ENCODE assay signal across 21 mouse cellular contexts in the genomic region with DNA sequence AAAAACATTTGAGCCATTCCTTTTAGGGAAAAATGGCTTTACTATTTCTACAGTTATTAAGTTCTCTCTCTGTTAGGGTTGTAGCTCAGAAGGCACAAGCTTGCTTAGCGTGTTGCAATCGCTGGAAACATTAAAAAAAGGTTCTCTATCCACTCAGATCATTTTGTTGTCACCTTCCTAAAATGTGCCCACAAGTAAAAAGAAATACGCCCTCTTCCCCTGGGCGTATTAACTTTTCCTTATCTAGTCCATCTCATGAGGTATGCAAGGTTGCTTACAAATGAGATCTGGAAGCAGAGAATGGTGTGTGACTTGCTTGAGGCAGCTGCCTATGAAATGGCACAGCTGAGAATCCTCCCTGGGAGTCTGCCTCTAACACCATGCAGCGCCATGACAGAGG. TPM values are rescaled to one million over a fixed set of nuclear protein-coding genes. Genes with fewer than 3 reads are reported as not detected.
A peak's percentile ranks its signal among the peaks of the same experiment; 100 is the strongest.
DNase-seq lines count a peak whose midpoint lies in the region; ATAC-seq and TF ChIP-seq lines count a peak whose summit lies in the region.
"Had no signal": no experiment of that assay in that cellular context is flagged by ENCODE, and none has a peak within 500 bp of the region (broad histone marks: within the 10 kb centered on the region; RNA-seq: fewer than 3 reads in every experiment).

No protein-coding gene starts in this region.

- no peaks in the 10 kb centered on the region for H3K27me3 ChIP-seq in heart, postnatal 0 days (ENCODE audit: control insufficient read depth, insufficient read depth, low read length)
- H3K27me3 ChIP-seq in heart, adult 2 months (ENCODE audit: control insufficient read depth, insufficient read depth, low read length), result no peaks in the 10 kb centered on the region
- no peaks in the 10 kb centered on the region for H3K27me3 ChIP-seq in stomach, embryonic 15.5 days (replicated peaks)
- no peaks in the 10 kb centered on the region for H3K27me3 ChIP-seq in stomach, postnatal 0 days (ENCODE audit: control insufficient read depth, insufficient read depth, low read length)
- no peaks in the 10 kb centered on the region for H3K27me3 ChIP-seq in liver, embryonic 12.5 days (replicated peaks)
- H3K27me3 ChIP-seq in hindbrain, embryonic 12.5 days, result no peaks in the 10 kb centered on the region
- H3K27me3 ChIP-seq: embryonic facial prominence, embryonic 15.5 days; heart, embryonic 12.5 days; midbrain, embryonic 12.5 days had no signal

- no peak for TF ChIP-seq CTCF in heart, postnatal 0 days (IDR thresholded peaks at IDR 0.05; ENCODE audit: low read depth)
- no peak for TF ChIP-seq CTCF in heart, adult 2 months (IDR thresholded peaks at IDR 0.05)
- no peak for TF ChIP-seq CTCF in stomach, postnatal 0 days (IDR thresholded peaks at IDR 0.05; ENCODE audit: low read depth)

- no peaks in the 10 kb centered on the region for H3K79me2 ChIP-seq in heart, adult 2 months (replicated peaks; ENCODE audit: control insufficient read depth, insufficient read depth, low read length)

- TF ChIP-seq POLR2A in heart, adult 2 months (IDR thresholded peaks at IDR 0.05; ENCODE audit: insufficient read depth, low read depth, low read length), result no peak

- intact Hi-C loops in heart, adult 2 months (cut with DNase I), result no loop called here

- no peak overlapping the region for H3K4me2 ChIP-seq in heart, postnatal 0 days (ENCODE audit: low read depth, low read length)
- no peak overlapping the region for H3K4me2 ChIP-seq in stomach, embryonic 15.5 days
- no peak overlapping the region for H3K4me2 ChIP-seq in stomach, postnatal 0 days (replicated peaks; ENCODE audit: low read depth)
- peak overlapping the region; percentile 73 for H3K4me2 ChIP-seq in liver, embryonic 12.5 days
- H3K4me2 ChIP-seq in hindbrain, embryonic 12.5 days (replicated peaks), result no peak overlapping the region
- H3K4me2 ChIP-seq: embryonic facial prominence, embryonic 15.5 days; heart, embryonic 12.5 days; midbrain, embryonic 12.5 days had no signal

- no peak for ATAC-seq in heart, postnatal 0 days (ENCODE audit: insufficient read depth, low read depth)
- no peak for ATAC-seq in stomach, embryonic 15.5 days (ENCODE audit: insufficient read depth, low FRiP score, low read depth)
- no peak for ATAC-seq in stomach, postnatal 0 days (ENCODE audit: low FRiP score, low TSS enrichment)
- ATAC-seq in liver, embryonic 12.5 days, result peak; percentile 4; the same call in 1 of the 2 replicates
- ATAC-seq in megakaryocyte-erythroid progenitor cell, adult 5-6 weeks (replicated peaks; ENCODE audit: low FRiP score, low TSS enrichment, poor library complexity, severe bottlenecking), result peak; percentile 18
- ATAC-seq in hindbrain, embryonic 12.5 days (ENCODE audit: low FRiP score), result no peak
- ATAC-seq: forebrain, embryonic 14.5 days had no signal

- peaks cover 22% of the 10 kb centered on the region; the same call in 1 of the 2 replicates for H3K36me3 ChIP-seq in heart, postnatal 0 days (replicated peaks; ENCODE audit: control insufficient read depth, insufficient read depth, low read length)
- peaks cover 2% of the 10 kb centered on the region; the same call in 1 of the 2 replicates for H3K36me3 ChIP-seq in heart, adult 2 months (ENCODE audit: control insufficient read depth, insufficient read depth, low read length)
- H3K36me3 ChIP-seq in stomach, embryonic 15.5 days, result no peaks in the 10 kb centered on the region
- H3K36me3 ChIP-seq in stomach, postnatal 0 days (ENCODE audit: control insufficient read depth, insufficient read depth, low read length), result peaks cover 2% of the 10 kb centered on the region; the same call in 1 of the 2 replicates
- peaks cover 76% of the 10 kb centered on the region for H3K36me3 ChIP-seq in liver, embryonic 12.5 days
- no peaks in the 10 kb centered on the region for H3K36me3 ChIP-seq in hindbrain, embryonic 12.5 days

- WGBS in heart, postnatal 0 days, result 91% methylated on average over 5 of the region's 5 CpGs
- WGBS in heart, adult 2 months, result 94% methylated on average over 5 of the region's 5 CpGs
- 85% methylated on average over 5 of the region's 5 CpGs for WGBS in stomach, embryonic 15.5 days
- 84% methylated on average over 5 of the region's 5 CpGs for WGBS in stomach, postnatal 0 days
- 65% methylated on average over 5 of the region's 5 CpGs for WGBS in liver, embryonic 12.5 days (ENCODE audit: insufficient replicate concordance)
- 93% methylated on average over 5 of the region's 5 CpGs for WGBS in hindbrain, embryonic 12.5 days

- no peak overlapping the region for H3K4me3 ChIP-seq in heart, postnatal 0 days (ENCODE audit: low read depth, low read length)
- no peak overlapping the region for H3K4me3 ChIP-seq in heart, adult 2 months
- H3K4me3 ChIP-seq in stomach, embryonic 15.5 days (replicated peaks), result no peak overlapping the region
- H3K4me3 ChIP-seq in stomach, postnatal 0 days (ENCODE audit: low read depth, low read length), result no peak overlapping the region
- no peak overlapping the region for H3K4me3 ChIP-seq in liver, embryonic 12.5 days
- no peak overlapping the region for H3K4me3 ChIP-seq in hindbrain, embryonic 12.5 days
- H3K4me3 ChIP-seq: embryonic facial prominence, embryonic 15.5 days; heart, embryonic 12.5 days; midbrain, embryonic 12.5 days had no signal

- H3K4me1 ChIP-seq in heart, postnatal 0 days (ENCODE audit: control insufficient read depth, insufficient read depth), result peaks cover 9% of the 10 kb centered on the region
- peaks cover 7% of the 10 kb centered on the region for H3K4me1 ChIP-seq in heart, adult 2 months (ENCODE audit: control insufficient read depth, insufficient read depth, low read length)
- no peaks in the 10 kb centered on the region for H3K4me1 ChIP-seq in stomach, embryonic 15.5 days
- H3K4me1 ChIP-seq in stomach, postnatal 0 days (replicated peaks; ENCODE audit: control insufficient read depth, insufficient read depth), result no peaks in the 10 kb centered on the region
- H3K4me1 ChIP-seq in liver, embryonic 12.5 days, result peaks cover 93% of the 10 kb centered on the region
- H3K4me1 ChIP-seq in hindbrain, embryonic 12.5 days, result no peaks in the 10 kb centered on the region
- H3K4me1 ChIP-seq: embryonic facial prominence, embryonic 15.5 days; midbrain, embryonic 12.5 days had no signal

- peak overlapping the region; percentile 4; the same call in 1 of the 2 replicates for H3K27ac ChIP-seq in heart, postnatal 0 days (ENCODE audit: low read depth)
- no peak overlapping the region for H3K27ac ChIP-seq in heart, adult 2 months
- peak overlapping the region; percentile 46; the same call in 1 of the 2 replicates for H3K27ac ChIP-seq in stomach, embryonic 15.5 days
- H3K27ac ChIP-seq in stomach, postnatal 0 days (replicated peaks), result no peak overlapping the region
- H3K27ac ChIP-seq in liver, embryonic 12.5 days, result peak overlapping the region; percentile 100
- no peak overlapping the region for H3K27ac ChIP-seq in hindbrain, embryonic 12.5 days
- H3K27ac ChIP-seq: embryonic facial prominence, embryonic 15.5 days; midbrain, embryonic 12.5 days had no signal

- no peak overlapping the region for H3K9ac ChIP-seq in heart, postnatal 0 days (replicated peaks; ENCODE audit: low read depth, low read length)
- no peak overlapping the region for H3K9ac ChIP-seq in heart, adult 2 months (ENCODE audit: low read depth, low read length)
- no peak overlapping the region for H3K9ac ChIP-seq in stomach, embryonic 15.5 days
- H3K9ac ChIP-seq in stomach, postnatal 0 days (ENCODE audit: low read length), result no peak overlapping the region
- H3K9ac ChIP-seq in liver, embryonic 12.5 days, result peak overlapping the region; percentile 77
- no peak overlapping the region for H3K9ac ChIP-seq in hindbrain, embryonic 12.5 days
- H3K9ac ChIP-seq: embryonic facial prominence, embryonic 15.5 days; heart, embryonic 12.5 days; midbrain, embryonic 12.5 days had no signal

- no peak for TF ChIP-seq EP300 in heart, postnatal 0 days (IDR thresholded peaks at IDR 0.05; ENCODE audit: low read depth)
- no peak for TF ChIP-seq EP300 in heart, adult 2 months (IDR thresholded peaks at IDR 0.05; ENCODE audit: insufficient read depth, low read depth, low read length)
- no peak for TF ChIP-seq EP300 in stomach, postnatal 0 days (optimal IDR thresholded peaks at IDR 0.05)

- H3K9me3 ChIP-seq in heart, postnatal 0 days (replicated peaks; ENCODE audit: control insufficient read depth, low read length), result no peaks in the 10 kb centered on the region
- no peaks in the 10 kb centered on the region for H3K9me3 ChIP-seq in stomach, embryonic 15.5 days
- H3K9me3 ChIP-seq in stomach, postnatal 0 days (ENCODE audit: control insufficient read depth, low read length), result no peaks in the 10 kb centered on the region
- no peaks in the 10 kb centered on the region for H3K9me3 ChIP-seq in liver, embryonic 12.5 days (replicated peaks)
- H3K9me3 ChIP-seq in hindbrain, embryonic 12.5 days (replicated peaks), result no peaks in the 10 kb centered on the region
- H3K9me3 ChIP-seq: heart, embryonic 12.5 days; midbrain, embryonic 12.5 days had no signal

- no peak for DNase-seq in heart, postnatal 0 days (ENCODE audit: low spot score)
- DNase-seq in heart, adult 2 months, result no peak
- DNase-seq in stomach, postnatal 0 days (ENCODE audit: low spot score), result no peak
- DNase-seq in testis, postnatal 14 days (ENCODE audit: low spot score), result no peak
- DNase-seq: adrenal gland, postnatal 10 days; cerebellum, adult 8-10 months; embryo, embryonic 11 days; heart, postnatal 36 days; kidney, adult 18-20 months; kidney, postnatal 14 days; left cerebral cortex, postnatal 4 days; lung, adult 18-20 months; right cerebral cortex, postnatal 4 days had no signal

RNA-seq across cellular contexts. Expression of gene Tbc1d2b, which starts 33.8 kb away (rescaled TPM):
- 11.6 and 24.7 TPM in 2 replicates for total RNA-seq in heart, postnatal 0 days (2014; rRNA removed; ENCODE audit: low replicate concordance)
- polyA plus RNA-seq in heart, postnatal 0 days (2015; fragmentation: Nextera tagmentation; extraction: Ambion mirVana), result 2.9 and 3.2 TPM in 2 replicates
- total RNA-seq in heart, adult 2 months (2021), result 10 to 100 TPM in 1 of 2 experiments, 1 to 10 TPM in 1; 9.6 to 10.1 TPM
- 10.3 and 14.6 TPM in 2 replicates for polyA plus RNA-seq in heart, adult 2 months (2012; rRNA removed)
- 17.1 and 17.8 TPM in 2 replicates for polyA plus RNA-seq in stomach, embryonic 15.5 days (2015; fragmentation: Nextera tagmentation; extraction: Ambion mirVana)
- 6.6 and 7.7 TPM in 2 replicates for polyA plus RNA-seq in stomach, postnatal 0 days (2015; fragmentation: Nextera tagmentation; extraction: Ambion mirVana)
- 11.0 and 12.2 TPM in 2 replicates for polyA plus RNA-seq in liver, embryonic 12.5 days (2016; fragmentation: Nextera tagmentation; extraction: Ambion mirVana)
- 53.8 and 66.1 TPM in 2 replicates for total RNA-seq in megakaryocyte-erythroid progenitor cell, adult 5-6 weeks (2014; fragmentation: Nextera tagmentation)
- 31.2 and 33.1 TPM in 2 replicates for total RNA-seq in megakaryocyte-erythroid progenitor cell, adult 5-6 weeks (2017)
- 13.2 and 14.6 TPM in 2 replicates for polyA plus RNA-seq in hindbrain, embryonic 12.5 days (2016; fragmentation: Nextera tagmentation; extraction: Ambion mirVana)

Comparison
In these comparisons a context has a peak if more than half of its experiments do, and no peak if none do; other contexts are left out.
1. H3K27ac ChIP-seq: peak in heart, postnatal 0 days (single experiment), stomach, embryonic 15.5 days (single experiment) and liver, embryonic 12.5 days (single experiment); none in heart, adult 2 months (single experiment), stomach, postnatal 0 days (single experiment) and hindbrain, embryonic 12.5 days (single experiment).
2. ATAC-seq: peak in liver, embryonic 12.5 days (single experiment) and megakaryocyte-erythroid progenitor cell, adult 5-6 weeks (single experiment); none in heart, postnatal 0 days (single experiment), stomach, embryonic 15.5 days (single experiment), stomach, postnatal 0 days (single experiment) and hindbrain, embryonic 12.5 days (single experiment).